Mouse (Mus musculus): ENCODE results near the gene Pdzd9. TPM values are rescaled to one million over a fixed set of nuclear protein-coding genes. Genes with fewer than 3 reads are reported as not detected.

Gene Pdzd9
- polyA plus RNA-seq, 1 experiment from 2014 or later: 0.08 TPM

DNA sequence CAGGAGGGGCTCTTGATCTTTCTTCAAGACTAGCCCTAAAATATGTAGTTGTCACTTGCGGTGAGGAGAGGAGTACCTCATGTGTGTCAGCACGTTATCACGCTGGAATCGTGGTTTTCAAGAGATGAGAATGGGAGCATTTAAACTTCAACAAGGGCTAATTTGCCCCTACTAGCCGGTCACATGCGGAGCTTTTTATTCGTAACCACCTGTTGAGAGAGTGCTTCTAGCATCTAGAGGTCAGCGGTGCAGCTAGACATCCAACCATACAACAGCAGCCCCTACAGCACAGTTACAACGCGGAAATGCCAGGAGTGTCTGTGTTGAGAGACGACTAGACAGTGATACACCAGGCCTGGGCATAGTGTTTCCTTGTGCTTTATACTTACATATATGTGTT is 34.3 kb downstream of the Pdzd9 start:
- Histone ChIP-seq H3K4me2 (peak overlapping the region; percentile 80), H3K4me1 (replicated peaks) (peaks cover 24% of the 10 kb centered on the region), H3K36me3 (replicated peaks) (peaks cover 30% of the 10 kb centered on the region), H3K9ac (peak overlapping the region; percentile 96), H3K27ac (replicated peaks) (peak overlapping the region; percentile 89), H3K27me3 (0 out of 2 replicates have a peak, but pooled peaks cover 4% of the 10 kb centered on the region), H3K9me3 (replicated peaks) (no peaks in the 10 kb centered on the region), H3K4me3 (replicated peaks) (peak overlapping the region; percentile 96)
- no peak for ATAC-seq (ENCODE audit: insufficient read depth)
- under 1% methylated on average over 11 of the region's 11 CpGs for WGBS (ENCODE audit: insufficient replicate concordance)

DNA sequence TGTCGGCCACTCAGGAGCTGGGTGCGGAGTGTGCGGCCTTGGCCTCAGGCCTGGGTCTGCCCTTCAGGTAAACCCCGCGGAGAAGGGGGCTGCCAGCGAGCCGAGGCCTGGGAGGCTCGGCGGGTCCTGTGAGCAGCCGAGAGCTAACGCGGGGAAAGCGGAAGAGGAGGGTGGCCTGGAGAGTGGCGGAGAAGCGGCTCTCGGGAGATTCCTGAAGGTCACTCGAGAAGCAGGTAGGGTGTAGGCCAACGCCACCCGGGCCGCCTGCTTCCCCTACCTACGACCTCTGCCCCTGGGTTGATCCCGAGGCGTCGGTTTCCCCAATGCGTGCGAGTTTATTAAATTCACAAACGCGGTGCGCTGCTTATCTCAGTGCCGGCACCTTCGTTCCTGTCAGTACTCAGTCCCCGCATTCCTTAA is 34.8 kb downstream of the Pdzd9 start:
- peak; percentile 73 for ATAC-seq (ENCODE audit: insufficient read depth)
- Histone ChIP-seq H3K4me3 (replicated peaks) (peak overlapping the region; percentile 96), H3K27me3 (0 out of 2 replicates have a peak, but pooled peaks cover 4% of the 10 kb centered on the region), H3K36me3 (replicated peaks) (peaks cover 26% of the 10 kb centered on the region), H3K9ac (peak overlapping the region; percentile 96), H3K27ac (replicated peaks) (peak overlapping the region; percentile 89), H3K9me3 (replicated peaks) (no peaks in the 10 kb centered on the region), H3K4me1 (replicated peaks) (peaks cover 24% of the 10 kb centered on the region), H3K4me2 (peak overlapping the region; percentile 80)
- WGBS (ENCODE audit: insufficient replicate concordance): under 1% methylated on average over 32 of the region's 32 CpGs

DNA sequence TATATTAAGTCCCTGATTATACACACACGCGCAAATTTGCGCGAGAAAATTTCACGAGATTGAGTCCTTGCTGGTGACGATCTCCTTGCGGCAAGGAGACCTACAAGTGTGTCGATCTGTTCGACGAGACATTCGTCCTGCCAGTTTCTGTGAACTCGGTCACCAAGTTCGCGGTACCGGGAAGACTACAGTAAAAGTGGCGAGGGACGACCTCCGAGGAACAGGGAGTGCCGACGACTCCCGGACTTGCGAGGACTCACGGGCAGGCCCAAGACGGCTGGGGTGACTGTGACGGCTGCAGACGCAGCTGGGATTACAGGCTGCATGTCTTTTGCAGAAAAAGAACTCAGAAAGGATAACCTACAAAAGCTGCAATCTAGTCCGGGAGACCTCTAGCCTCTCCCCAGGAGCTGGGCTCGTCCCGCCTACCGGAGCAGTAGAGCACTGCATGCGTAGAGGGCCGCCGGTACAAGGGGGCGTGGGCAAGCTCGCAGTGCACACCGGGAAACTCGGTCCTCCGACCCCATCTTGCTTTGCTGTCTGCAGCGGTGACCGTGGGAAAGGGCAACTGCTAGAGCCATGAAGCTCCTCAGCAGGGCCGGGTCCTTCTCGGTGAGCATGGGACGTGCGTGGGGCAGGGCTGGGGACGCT is 35.3 kb downstream of the Pdzd9 start, which contains the start of gene Uqcrc2:
Gene Uqcrc2 (plus strand): TSS at position 466 of the 651 bp plus-strand sequence.
- Histone ChIP-seq H3K4me1 (replicated peaks) (peaks cover 24% of the 10 kb centered on the region), H3K36me3 (replicated peaks) (peaks cover 22% of the 10 kb centered on the region), H3K27ac (replicated peaks) (peak within 1 kb of the TSS; percentile 89), H3K4me3 (replicated peaks) (peak within 1 kb of the TSS; percentile 96), H3K9me3 (replicated peaks) (no peaks in the 10 kb centered on the region), H3K4me2 (peak within 1 kb of the TSS; percentile 80), H3K9ac (peak within 1 kb of the TSS; percentile 96), H3K27me3 (0 out of 2 replicates have a peak, but pooled peaks cover 4% of the 10 kb centered on the region)
- WGBS (ENCODE audit: insufficient replicate concordance): under 1% methylated on average over 45 of the region's 45 CpGs
- peak; percentile 98 for ATAC-seq (ENCODE audit: insufficient read depth)

DNA sequence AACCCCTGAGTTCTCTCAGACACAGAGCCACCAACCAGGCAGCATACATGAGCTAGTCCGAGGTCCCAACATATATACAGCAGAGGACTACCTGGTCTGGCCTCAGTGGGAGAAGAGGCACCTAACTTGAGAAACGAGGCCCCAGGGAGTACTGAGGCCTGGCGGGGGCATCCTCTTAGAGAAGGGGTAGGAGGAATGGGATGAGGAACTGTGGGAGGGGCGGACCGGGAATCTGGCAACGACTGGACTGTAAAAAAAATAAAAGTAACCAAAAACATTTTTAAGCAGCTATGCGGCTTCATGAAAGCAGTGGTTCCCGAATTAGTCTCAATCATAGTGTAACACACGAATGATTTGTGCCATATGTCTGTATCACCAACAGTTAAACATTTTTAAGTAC is 35.8 kb downstream of the Pdzd9 start:
- Histone ChIP-seq H3K27ac (replicated peaks) (0 out of 2 replicates have a peak overlapping the region, but pooled peaks have one; percentile 78), H3K27me3 (0 out of 2 replicates have a peak, but pooled peaks cover 4% of the 10 kb centered on the region), H3K4me3 (replicated peaks) (peak overlapping the region; percentile 96), H3K4me1 (replicated peaks) (peaks cover 24% of the 10 kb centered on the region), H3K9ac (peak overlapping the region; percentile 96), H3K4me2 (peak overlapping the region; percentile 80), H3K9me3 (replicated peaks) (no peaks in the 10 kb centered on the region), H3K36me3 (replicated peaks) (peaks cover 17% of the 10 kb centered on the region)
- 6% methylated on average over 9 of the region's 9 CpGs for WGBS (ENCODE audit: insufficient replicate concordance)
- ATAC-seq (ENCODE audit: insufficient read depth): no peak

DNA sequence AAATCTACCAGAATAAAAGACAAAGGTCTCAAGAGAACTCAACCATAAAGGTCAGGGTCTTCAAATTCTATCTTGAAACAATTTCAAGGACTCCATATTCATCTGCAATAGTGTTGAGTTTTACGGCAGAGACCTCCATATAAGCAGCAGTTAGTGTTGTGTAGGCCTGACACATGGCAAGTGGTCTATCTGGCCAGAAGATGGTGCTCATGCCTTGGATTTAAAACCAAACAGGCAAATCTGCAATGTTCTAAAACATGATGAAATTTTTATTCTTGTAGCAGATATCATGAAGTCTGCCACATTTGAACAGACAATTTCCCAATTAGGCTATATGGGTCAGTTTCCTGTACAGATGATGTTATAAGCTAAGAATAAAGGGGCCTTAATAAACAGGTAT is 37.6 kb downstream of the Pdzd9 start:
- no peak for ATAC-seq (ENCODE audit: insufficient read depth)
- Histone ChIP-seq H3K9me3 (replicated peaks) (no peaks in the 10 kb centered on the region), H3K27ac (replicated peaks) (no peak overlapping the region), H3K27me3 (0 out of 2 replicates have a peak, but pooled peaks cover 4% of the 10 kb centered on the region), H3K36me3 (replicated peaks) (peaks cover 1% of the 10 kb centered on the region), H3K4me2 (no peak overlapping the region), H3K4me1 (replicated peaks) (peaks cover 18% of the 10 kb centered on the region), H3K4me3 (replicated peaks) (no peak overlapping the region), H3K9ac (no peak overlapping the region)
- WGBS (ENCODE audit: insufficient replicate concordance): 65% methylated on average over 1 of the region's 1 CpGs

DNA sequence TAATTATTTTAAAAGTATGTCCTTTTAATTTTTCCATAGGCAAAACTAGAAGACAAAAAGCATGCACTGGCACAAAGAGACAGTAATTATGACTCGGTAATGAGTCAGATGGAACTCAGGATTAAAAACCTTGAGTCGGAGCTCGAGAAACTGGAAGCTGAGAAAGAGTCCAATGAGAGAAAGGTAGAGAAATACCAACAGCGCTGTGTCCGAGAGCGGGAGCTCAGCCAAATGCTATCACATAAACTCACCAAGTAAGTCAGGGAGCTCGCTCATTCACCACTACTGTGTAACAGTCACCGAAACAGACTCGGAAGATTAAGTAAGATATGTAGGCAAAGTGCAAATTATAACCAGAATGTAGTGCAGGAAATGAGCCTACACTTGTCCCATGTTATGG is 49.3 kb downstream of the Pdzd9 start:
- 73% methylated on average over 9 of the region's 9 CpGs for WGBS (ENCODE audit: insufficient replicate concordance)
- H3K4me2 ChIP-seq: no peak overlapping the region

DNA sequence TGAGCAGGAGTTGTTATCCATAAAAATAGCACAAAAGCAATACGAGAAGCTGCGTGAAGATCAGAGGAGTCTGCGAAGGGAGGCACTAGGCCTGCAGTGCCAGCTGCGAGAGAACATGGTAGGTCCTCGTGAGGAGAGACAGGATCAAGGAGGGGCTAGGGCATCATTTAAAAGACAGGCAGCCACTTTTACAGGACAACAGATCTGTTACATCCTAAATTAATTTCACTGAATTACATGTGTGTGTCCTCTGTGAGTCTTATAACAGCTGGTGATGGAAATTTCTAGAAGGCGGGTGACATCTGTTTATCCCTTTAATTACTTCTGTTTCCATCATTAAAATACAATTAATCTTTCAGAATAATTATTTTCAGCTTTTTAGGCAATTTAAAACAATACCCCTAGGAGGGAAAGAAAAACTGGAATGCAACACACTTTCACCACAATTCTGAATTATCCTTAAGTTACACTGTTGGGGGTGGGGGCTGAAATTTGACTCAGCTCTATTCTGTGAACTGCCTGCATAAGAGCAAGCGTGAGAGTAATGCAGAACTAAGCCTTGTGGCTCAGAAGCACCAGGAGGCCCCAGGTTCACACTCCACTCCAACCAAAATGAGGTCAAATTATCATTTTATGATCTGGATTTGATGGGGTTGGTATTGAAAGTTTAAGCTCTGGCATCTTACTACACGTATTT is 49.9 kb downstream of the Pdzd9 start:
- no peak for ATAC-seq (ENCODE audit: insufficient read depth)
- H3K36me3 ChIP-seq (replicated peaks): no peaks in the 10 kb centered on the region
- H3K4me2 ChIP-seq: no peak overlapping the region
- 60% methylated on average over 8 of the region's 8 CpGs for WGBS (ENCODE audit: insufficient replicate concordance)
- H3K27ac ChIP-seq (replicated peaks): no peak overlapping the region
- no peak overlapping the region for H3K9ac ChIP-seq
- H3K9me3 ChIP-seq (replicated peaks): no peaks in the 10 kb centered on the region
- H3K27me3 ChIP-seq: peaks cover 5% of the 10 kb centered on the region; the same call in 1 of the 2 replicates
- no peak overlapping the region for H3K4me3 ChIP-seq (replicated peaks)
- H3K4me1 ChIP-seq (replicated peaks): no peaks in the 10 kb centered on the region

More for the DNA sequence above, 49.3 kb downstream of the Pdzd9 start:
- Histone ChIP-seq H3K4me3 (replicated peaks) (no peak overlapping the region), H3K27ac (replicated peaks) (no peak overlapping the region), H3K27me3 (peaks cover 4% of the 10 kb centered on the region; the same call in 1 of the 2 replicates), H3K9me3 (replicated peaks) (no peaks in the 10 kb centered on the region), H3K4me1 (replicated peaks) (no peaks in the 10 kb centered on the region), H3K36me3 (replicated peaks) (no peaks in the 10 kb centered on the region), H3K9ac (no peak overlapping the region)
- ATAC-seq (ENCODE audit: insufficient read depth): no peak

Other genes starting within 250 kb of the Pdzd9 start
- 115 and 118 TPM in 2 replicates for gene Uqcrc2, start 35.2 kb downstream of the Pdzd9 start, polyA plus RNA-seq (2015; fragmentation: Nextera tagmentation; extraction: Ambion mirVana)
- gene Mosmo, start 7.3 kb upstream of the Pdzd9 start, polyA plus RNA-seq (2015; fragmentation: Nextera tagmentation; extraction: Ambion mirVana): 5.6 and 7.4 TPM in 2 replicates
- 0.05 TPM in 1 of 2 replicates, not detected in the other for gene Vwa3a, start 69.0 kb upstream of the Pdzd9 start, polyA plus RNA-seq (2015; fragmentation: Nextera tagmentation; extraction: Ambion mirVana)
- gene Gm5737, start 142.0 kb upstream of the Pdzd9 start, polyA plus RNA-seq (2015; fragmentation: Nextera tagmentation; extraction: Ambion mirVana): not detected in 2 replicates
- gene Eef2k, start 172.5 kb upstream of the Pdzd9 start, polyA plus RNA-seq (2015; fragmentation: Nextera tagmentation; extraction: Ambion mirVana): 42.8 and 50.4 TPM in 2 replicates
- gene Polr3e, start 247.4 kb upstream of the Pdzd9 start, polyA plus RNA-seq (2015; fragmentation: Nextera tagmentation; extraction: Ambion mirVana): 12.8 and 13.4 TPM in 2 replicates

Measured in liver, embryonic 15.5 days (tissue).